Mouse (Mus musculus): ENCODE results near the gene Elmo3. TPM values are rescaled to one million over a fixed set of nuclear protein-coding genes. Genes with fewer than 3 reads are reported as not detected.

Gene Elmo3
- polyA plus RNA-seq, 1 experiment from 2014 or later: 16.8 TPM

- Histone ChIP-seq H3K9ac (ENCODE audit: low read length) (no peak overlapping the region), H3K4me3 (ENCODE audit: low read depth, low read length) (no peak overlapping the region), H3K9me3 (ENCODE audit: control insufficient read depth, low read length) (no peaks in the 10 kb centered on the region), H3K27me3 (replicated peaks; ENCODE audit: control insufficient read depth, insufficient read depth, low read length) (no peaks in the 10 kb centered on the region), H3K36me3 (ENCODE audit: control insufficient read depth, insufficient read depth, low read length) (peaks cover 52% of the 10 kb centered on the region), H3K27ac (ENCODE audit: low read depth) (no peak overlapping the region), H3K4me1 (replicated peaks; ENCODE audit: control insufficient read depth, insufficient read depth, low read length) (peaks cover 8% of the 10 kb centered on the region), H3K4me2 (ENCODE audit: low read length) (no peak overlapping the region)
- no peak for ATAC-seq (replicated peaks; ENCODE audit: low FRiP score, low TSS enrichment, low read depth)
- WGBS: 84% methylated on average over 8 of the region's 8 CpGs
- DNase-seq (ENCODE audit: low spot score): no peak
These were observed 4.7 kb downstream of the Elmo3 start for GRCm38 (mm10) chr8:105310118-105310517.

DNA sequence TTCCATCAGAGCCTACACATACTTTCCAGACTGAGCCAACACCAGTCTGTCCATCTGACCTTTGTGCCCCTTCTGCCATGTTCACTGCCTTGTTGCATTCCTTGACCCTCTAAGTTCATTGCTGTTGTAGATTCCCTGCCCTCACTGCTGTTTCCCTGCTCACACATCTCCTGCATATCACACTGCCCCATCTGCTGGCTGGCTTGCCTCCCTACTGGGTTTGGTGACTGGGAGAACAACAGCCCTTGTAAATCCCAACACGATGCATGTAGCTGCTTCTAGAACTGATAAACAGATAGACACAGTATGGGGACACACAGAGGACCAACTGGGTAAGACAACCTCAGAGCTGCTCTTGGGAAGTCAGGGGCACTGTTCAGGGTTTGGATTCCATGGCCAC, 6.3 kb downstream of the Elmo3 start:
- Histone ChIP-seq H3K36me3 (ENCODE audit: control insufficient read depth, insufficient read depth, low read length) (peaks cover 68% of the 10 kb centered on the region), H3K9ac (ENCODE audit: low read length) (no peak overlapping the region)
- DNase-seq (ENCODE audit: low spot score): no peak

GRCm38 (mm10) chr8:105312891-105313481, 7.6 kb downstream of the Elmo3 start:
- Histone ChIP-seq H3K36me3 (ENCODE audit: control insufficient read depth, insufficient read depth, low read length) (peaks cover 72% of the 10 kb centered on the region), H3K4me2 (ENCODE audit: low read length) (no peak overlapping the region), H3K9me3 (ENCODE audit: control insufficient read depth, low read length) (no peaks in the 10 kb centered on the region), H3K27ac (ENCODE audit: low read depth) (no peak overlapping the region), H3K4me3 (ENCODE audit: low read depth, low read length) (no peak overlapping the region), H3K27me3 (replicated peaks; ENCODE audit: control insufficient read depth, insufficient read depth, low read length) (no peaks in the 10 kb centered on the region), H3K4me1 (replicated peaks; ENCODE audit: control insufficient read depth, insufficient read depth, low read length) (no peaks in the 10 kb centered on the region), H3K9ac (ENCODE audit: low read length) (no peak overlapping the region)
- WGBS: 91% methylated on average over 8 of the region's 8 CpGs
- ATAC-seq (replicated peaks; ENCODE audit: low FRiP score, low TSS enrichment, low read depth) (0 out of 2 replicates have a peak, but pooled peaks have one; percentile 9), DNase-seq (ENCODE audit: low spot score) (no peak)

More for the DNA sequence above, 6.3 kb downstream of the Elmo3 start:
- Histone ChIP-seq H3K4me3 (ENCODE audit: low read depth, low read length) (no peak overlapping the region), H3K27me3 (replicated peaks; ENCODE audit: control insufficient read depth, insufficient read depth, low read length) (no peaks in the 10 kb centered on the region), H3K4me2 (ENCODE audit: low read length) (no peak overlapping the region), H3K9me3 (ENCODE audit: control insufficient read depth, low read length) (no peaks in the 10 kb centered on the region), H3K4me1 (replicated peaks; ENCODE audit: control insufficient read depth, insufficient read depth, low read length) (no peaks in the 10 kb centered on the region), H3K27ac (ENCODE audit: low read depth) (no peak overlapping the region)
- ATAC-seq (replicated peaks; ENCODE audit: low FRiP score, low TSS enrichment, low read depth): no peak
- 81% methylated on average over 1 of the region's 1 CpGs for WGBS

DNA sequence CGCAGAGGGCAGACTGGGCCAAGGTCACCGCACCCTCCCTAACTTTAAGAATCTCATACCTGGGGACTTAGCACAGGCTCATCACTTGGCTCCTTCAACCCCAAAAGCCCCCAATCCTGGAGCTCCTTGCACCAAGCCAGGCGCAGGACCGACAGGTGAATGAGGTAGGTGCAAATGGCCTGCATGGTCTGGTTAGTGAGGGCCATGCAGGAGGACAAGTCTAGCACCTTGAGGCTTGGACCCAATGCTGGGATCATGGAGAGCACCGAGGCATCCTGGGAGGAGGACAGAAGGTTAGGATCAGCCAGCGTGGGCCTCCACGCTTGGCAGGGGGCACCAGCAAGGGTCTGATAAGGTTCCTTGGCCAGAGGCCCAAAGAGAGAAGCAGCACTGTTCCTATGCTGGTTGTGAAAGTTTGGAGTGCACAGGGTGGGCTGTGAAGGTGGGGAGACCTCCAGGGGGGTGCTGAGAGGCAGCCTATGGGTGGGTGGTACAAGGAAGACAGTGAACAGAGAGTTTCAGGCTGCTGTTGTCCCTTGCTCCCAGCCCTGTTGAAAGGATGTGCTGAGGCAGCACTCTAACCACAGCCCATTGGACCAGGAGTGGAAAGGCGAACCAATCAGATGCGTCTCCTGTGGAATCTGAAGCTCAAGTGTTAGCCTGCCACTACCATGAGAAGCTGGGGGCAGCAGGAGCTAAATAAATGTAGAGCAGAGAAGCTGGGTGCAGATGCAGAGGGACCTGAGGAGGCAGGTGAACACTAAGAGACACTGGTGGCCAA, 8.4 kb downstream of the Elmo3 start:
- Histone ChIP-seq H3K4me2 (ENCODE audit: low read length) (no peak overlapping the region), H3K9me3 (ENCODE audit: control insufficient read depth, low read length) (no peaks in the 10 kb centered on the region), H3K9ac (ENCODE audit: low read length) (no peak overlapping the region), H3K27me3 (replicated peaks; ENCODE audit: control insufficient read depth, insufficient read depth, low read length) (no peaks in the 10 kb centered on the region), H3K36me3 (ENCODE audit: control insufficient read depth, insufficient read depth, low read length) (peaks cover 72% of the 10 kb centered on the region), H3K27ac (ENCODE audit: low read depth) (no peak overlapping the region), H3K4me1 (replicated peaks; ENCODE audit: control insufficient read depth, insufficient read depth, low read length) (no peaks in the 10 kb centered on the region), H3K4me3 (ENCODE audit: low read depth, low read length) (no peak overlapping the region)
- DNase-seq (ENCODE audit: low spot score): no peak
- 81% methylated on average over 9 of the region's 9 CpGs for WGBS
- ATAC-seq (replicated peaks; ENCODE audit: low FRiP score, low TSS enrichment, low read depth): no peak

DNA sequence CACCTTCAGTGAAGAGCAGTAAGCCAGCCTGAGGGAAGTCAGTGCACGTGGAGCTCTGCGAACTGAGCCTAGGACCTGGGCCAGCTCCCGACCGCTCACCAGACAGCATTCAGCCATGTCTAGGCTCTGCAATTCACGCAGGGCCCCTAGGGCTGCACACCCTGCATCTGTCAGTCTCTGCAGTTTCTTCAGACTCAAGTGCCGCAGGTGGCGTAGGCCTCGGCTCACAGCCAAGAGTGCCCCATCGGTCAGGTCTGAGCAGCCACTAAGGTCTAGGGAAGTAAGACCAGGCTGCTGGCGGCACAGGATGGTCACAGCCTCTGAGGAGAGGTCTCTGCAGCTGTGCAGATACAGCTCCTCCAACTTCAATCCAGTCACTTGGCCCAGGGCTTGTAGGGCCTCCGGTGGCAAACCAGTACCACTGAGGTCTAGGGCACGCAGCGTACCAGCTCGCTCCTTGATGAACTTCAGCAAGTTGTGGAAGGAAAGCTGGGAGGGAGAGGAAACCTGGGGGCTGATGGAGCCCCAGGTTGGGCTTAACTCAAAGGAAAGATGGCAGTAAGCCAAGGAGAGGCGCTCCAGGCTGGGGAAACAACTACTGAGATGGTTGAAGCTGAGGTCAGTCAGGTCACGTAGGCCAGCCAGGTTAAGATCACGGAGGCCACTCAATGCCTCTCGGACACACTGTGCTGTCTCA, 9.8 kb downstream of the Elmo3 start:
- no peak overlapping the region for H3K9ac ChIP-seq (ENCODE audit: low read length)
- H3K4me1 ChIP-seq (replicated peaks; ENCODE audit: control insufficient read depth, insufficient read depth, low read length): no peaks in the 10 kb centered on the region
- ATAC-seq (replicated peaks; ENCODE audit: low FRiP score, low TSS enrichment, low read depth) (no peak), DNase-seq (ENCODE audit: low spot score) (no peak)
- no peaks in the 10 kb centered on the region for H3K9me3 ChIP-seq (ENCODE audit: control insufficient read depth, low read length)
- no peak overlapping the region for H3K27ac ChIP-seq (ENCODE audit: low read depth)
- no peaks in the 10 kb centered on the region for H3K27me3 ChIP-seq (replicated peaks; ENCODE audit: control insufficient read depth, insufficient read depth, low read length)
- H3K36me3 ChIP-seq (ENCODE audit: control insufficient read depth, insufficient read depth, low read length): peaks cover 77% of the 10 kb centered on the region
- 95% methylated on average over 18 of the region's 18 CpGs for WGBS
- H3K4me2 ChIP-seq (ENCODE audit: low read length): no peak overlapping the region
- no peak overlapping the region for H3K4me3 ChIP-seq (ENCODE audit: low read depth, low read length)

GRCm38 (mm10) chr8:105317941-105318340, 12.5 kb downstream of the Elmo3 start:
- H3K36me3 ChIP-seq (ENCODE audit: control insufficient read depth, insufficient read depth, low read length): peaks cover 74% of the 10 kb centered on the region
- DNase-seq (ENCODE audit: low spot score): no peak

DNA sequence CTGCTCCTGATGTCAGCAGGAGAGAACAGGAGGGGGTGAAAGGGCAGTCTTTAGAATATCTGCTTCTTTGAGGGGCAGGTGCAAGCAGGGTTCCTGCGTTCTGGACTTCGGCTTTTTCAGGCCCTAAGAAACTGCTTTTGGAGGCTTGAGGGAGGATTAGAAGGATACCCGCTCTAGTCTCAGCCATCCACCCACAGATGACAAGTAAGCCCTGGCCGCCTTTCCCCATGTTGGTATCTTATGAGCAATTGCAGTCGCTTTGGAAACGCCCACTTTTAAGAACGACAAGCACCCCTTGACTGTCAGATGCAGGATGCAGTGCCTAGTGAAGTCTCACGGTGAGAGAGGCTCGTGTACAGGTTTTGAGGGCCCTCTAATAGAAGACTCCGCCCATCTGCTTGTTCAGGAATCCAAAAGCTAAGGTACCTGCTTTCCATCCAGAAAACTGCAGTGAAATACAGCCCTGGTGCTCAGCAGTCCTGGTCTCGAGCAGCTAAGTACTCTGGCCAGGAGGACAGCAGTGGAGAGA, 13.3 kb downstream of the Elmo3 start:
- Histone ChIP-seq H3K9me3 (ENCODE audit: control insufficient read depth, low read length) (no peaks in the 10 kb centered on the region), H3K4me1 (replicated peaks; ENCODE audit: control insufficient read depth, insufficient read depth, low read length) (no peaks in the 10 kb centered on the region), H3K27me3 (replicated peaks; ENCODE audit: control insufficient read depth, insufficient read depth, low read length) (no peaks in the 10 kb centered on the region), H3K4me2 (ENCODE audit: low read length) (no peak overlapping the region), H3K27ac (ENCODE audit: low read depth) (no peak overlapping the region), H3K9ac (ENCODE audit: low read length) (no peak overlapping the region), H3K4me3 (ENCODE audit: low read depth, low read length) (no peak overlapping the region), H3K36me3 (ENCODE audit: control insufficient read depth, insufficient read depth, low read length) (peaks cover 69% of the 10 kb centered on the region)
- no peak for DNase-seq (ENCODE audit: low spot score)
- WGBS: 85% methylated on average over 11 of the region's 11 CpGs
- no peak for ATAC-seq (replicated peaks; ENCODE audit: low FRiP score, low TSS enrichment, low read depth)

More at GRCm38 (mm10) chr8:105317941-105318340, 12.5 kb downstream of the Elmo3 start:
- no peaks in the 10 kb centered on the region for H3K27me3 ChIP-seq (replicated peaks; ENCODE audit: control insufficient read depth, insufficient read depth, low read length)
- H3K4me1 ChIP-seq (replicated peaks; ENCODE audit: control insufficient read depth, insufficient read depth, low read length): no peaks in the 10 kb centered on the region
- no peak overlapping the region for H3K9ac ChIP-seq (ENCODE audit: low read length)
- WGBS: 90% methylated on average over 4 of the region's 4 CpGs
- ATAC-seq (replicated peaks; ENCODE audit: low FRiP score, low TSS enrichment, low read depth): no peak
- no peaks in the 10 kb centered on the region for H3K9me3 ChIP-seq (ENCODE audit: control insufficient read depth, low read length)
- H3K4me2 ChIP-seq (ENCODE audit: low read length): no peak overlapping the region
- H3K27ac ChIP-seq (ENCODE audit: low read depth): no peak overlapping the region
- H3K4me3 ChIP-seq (ENCODE audit: low read depth, low read length): no peak overlapping the region

DNA sequence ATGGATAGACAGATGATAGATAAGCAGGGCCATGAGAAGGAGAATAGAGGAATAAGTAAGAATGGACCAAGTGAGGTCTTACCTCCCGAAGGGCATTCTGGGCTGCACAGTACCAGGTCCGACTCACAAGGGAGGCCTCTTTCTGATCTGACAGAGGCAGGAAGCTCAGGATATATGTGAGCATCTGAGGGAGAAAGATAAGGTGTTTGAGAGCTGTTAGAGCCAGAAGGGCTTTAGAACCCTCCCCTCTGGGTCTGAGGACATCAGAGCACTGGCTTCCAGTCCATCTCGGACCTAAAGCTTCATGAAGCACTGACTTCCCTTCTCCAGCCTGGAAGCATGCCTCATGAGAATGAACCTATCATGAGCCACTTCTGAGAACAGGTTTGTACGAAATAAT, 17.8 kb downstream of the Elmo3 start:
- no peak overlapping the region for H3K9ac ChIP-seq (ENCODE audit: low read length)
- no peak overlapping the region for H3K4me3 ChIP-seq (ENCODE audit: low read depth, low read length)
- H3K27ac ChIP-seq (ENCODE audit: low read depth): no peak overlapping the region
- WGBS: 84% methylated on average over 4 of the region's 4 CpGs
- peaks cover 16% of the 10 kb centered on the region for H3K4me1 ChIP-seq (replicated peaks; ENCODE audit: control insufficient read depth, insufficient read depth, low read length)
- H3K4me2 ChIP-seq (ENCODE audit: low read length): no peak overlapping the region
- no peak for ATAC-seq (replicated peaks; ENCODE audit: low FRiP score, low TSS enrichment, low read depth)
- no peaks in the 10 kb centered on the region for H3K9me3 ChIP-seq (ENCODE audit: control insufficient read depth, low read length)
- H3K36me3 ChIP-seq (ENCODE audit: control insufficient read depth, insufficient read depth, low read length): peaks cover 32% of the 10 kb centered on the region
- DNase-seq (ENCODE audit: low spot score): no peak
- H3K27me3 ChIP-seq (replicated peaks; ENCODE audit: control insufficient read depth, insufficient read depth, low read length): no peaks in the 10 kb centered on the region

Data from intestine, embryonic 14.5 days (tissue).